Mouse (Mus musculus): ENCODE measurements around the gene Sult2b1.

DNA sequence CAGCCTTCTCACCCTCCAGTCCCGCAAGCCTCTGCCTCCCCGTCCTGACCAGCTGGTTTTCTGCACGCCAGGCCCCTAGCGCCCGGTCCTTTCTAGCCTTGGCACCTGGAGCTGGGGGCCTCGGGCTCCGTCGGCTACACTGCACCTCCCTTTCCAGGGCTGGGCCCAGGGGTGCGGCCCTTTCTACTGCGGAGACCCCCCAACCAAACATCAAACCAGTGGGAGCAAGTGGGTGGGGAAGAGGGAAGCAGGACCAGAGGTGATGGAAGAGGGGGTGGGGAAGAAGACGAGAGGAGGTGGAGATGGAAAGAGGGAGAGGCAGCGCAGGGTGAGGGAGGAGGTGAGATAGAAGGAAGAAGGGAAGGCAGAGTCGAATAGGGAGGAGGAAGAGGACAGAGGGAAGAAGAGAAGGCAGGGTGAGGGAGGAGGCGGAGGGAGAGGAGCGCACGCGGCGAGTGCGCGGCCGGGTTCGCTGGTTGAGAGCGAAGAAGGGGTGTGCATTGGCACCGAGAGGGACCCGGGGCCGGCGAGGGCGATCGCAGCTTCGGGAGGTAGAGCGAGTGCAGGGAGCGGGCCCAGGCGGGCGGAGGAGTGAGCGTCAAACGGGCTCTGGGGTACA is 84.8 kb downstream of the Sult2b1 start, which contains the start of gene Car11:
- TF ChIP-seq CTCF (conservative IDR thresholded peaks at IDR 0.05; ENCODE audit: low read length) (no peak), POU5F1 (IDR thresholded peaks at IDR 0.05; ENCODE audit: borderline replicate concordance, low read length) (no peak)

Data from E14TG2a.4 (cell line).